ENCODE assay signal across 1 mouse cellular context in genomic region chr5:30516376-30516775, GRCm38 (mm10).
A peak's percentile ranks its signal among the peaks of the same experiment; 100 is the strongest.
TF ChIP-seq lines count a peak whose summit lies in the region.

No protein-coding gene starts in this region.

TF ChIP-seq in MEL, 35 proteins besides CTCF, POLR2A, EP300 and RAD21 (continued from another document):
- peak; percentile 97 for TF ChIP-seq ELF1 (IDR thresholded peaks at IDR 0.05; ENCODE audit: low read depth, low read length)
- TF ChIP-seq ZKSCAN1 (IDR thresholded peaks at IDR 0.05; ENCODE audit: low read depth, low read length), result peak; percentile 79
- TF ChIP-seq ETS1 (IDR thresholded peaks at IDR 0.05; ENCODE audit: low read depth, low read length), result peak; percentile 29; the same call in 1 of the 2 replicates
- TF ChIP-seq MXI1 (IDR thresholded peaks at IDR 0.05; ENCODE audit: low read depth, low read length), result no peak
- peak; percentile 52; the same call in 1 of the 2 replicates for TF ChIP-seq HCFC1 (IDR thresholded peaks at IDR 0.05; ENCODE audit: low read depth, low read length)
- TF ChIP-seq ZC3H11A (IDR thresholded peaks at IDR 0.05; ENCODE audit: low read depth, low read length), result peak; percentile 86
- no peak for TF ChIP-seq USF2 (IDR thresholded peaks at IDR 0.05; ENCODE audit: borderline replicate concordance in 1 of 2, insufficient read depth in 1 of 2, low read depth in 1 of 2, low read length in 2 of 2)
